Mouse (Mus musculus) thymus, postnatal 4 days (tissue): ENCODE measurements around the gene 0610010K14Rik.

ENCODE experiments used
- DNase-seq: peaks from one replicate; pipeline ENCODE4 v3.0.0; 2021

Gene 0610010K14Rik

DNA sequence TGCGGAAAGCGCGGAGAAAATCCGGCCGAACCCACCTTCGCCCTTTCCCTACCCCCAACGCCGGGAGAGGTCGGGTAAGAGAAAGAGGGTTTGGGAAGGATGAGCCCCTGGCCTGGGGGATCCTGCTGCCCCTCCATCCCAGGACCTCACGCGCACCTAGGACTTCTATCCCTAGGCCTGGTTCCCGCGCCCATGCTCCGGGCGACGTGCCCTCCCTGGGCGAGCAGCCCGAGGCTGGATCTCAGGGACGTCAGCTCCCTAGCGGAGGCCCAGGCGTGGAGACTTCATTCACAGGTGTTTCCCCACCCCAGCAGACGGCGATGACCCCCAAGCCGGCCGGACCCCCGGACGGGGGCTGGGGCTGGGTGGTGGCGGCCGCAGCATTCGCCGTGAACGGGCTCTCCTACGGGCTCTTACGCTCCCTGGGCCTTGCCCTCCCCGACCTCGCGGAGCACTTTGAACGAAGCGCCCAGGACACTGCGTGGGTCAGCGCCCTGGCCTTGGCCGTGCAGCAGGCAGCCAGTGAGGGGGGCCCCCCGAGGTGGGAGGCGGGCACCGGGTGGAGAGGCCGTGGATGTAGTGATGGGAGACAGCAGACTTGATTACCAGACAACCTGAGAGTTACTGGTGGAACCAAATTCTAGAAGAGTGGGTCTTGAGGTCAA, 23.4 kb downstream of the 0610010K14Rik start:
- no peak for DNase-seq

DNA sequence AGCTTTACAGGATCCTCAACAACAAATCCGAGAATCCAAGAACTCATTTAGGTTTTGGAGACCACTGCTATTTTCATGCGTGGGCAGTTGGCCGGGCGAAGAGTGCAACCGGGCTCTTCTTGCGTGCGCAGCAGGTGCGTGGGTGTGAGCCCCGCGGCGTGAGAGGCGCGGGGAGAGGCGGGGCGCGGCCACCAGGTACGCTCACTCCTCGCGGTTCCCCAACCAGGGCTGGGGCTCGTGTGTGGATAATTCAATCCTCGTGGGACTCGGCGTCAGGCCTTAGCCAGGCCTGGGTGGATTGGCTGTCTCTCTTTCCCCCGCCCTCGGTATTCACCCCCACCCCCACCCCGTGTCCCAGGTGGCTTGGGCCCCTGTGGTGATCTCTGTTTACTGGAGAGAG, 24.0 kb downstream of the 0610010K14Rik start:
- no peak for DNase-seq

DNA sequence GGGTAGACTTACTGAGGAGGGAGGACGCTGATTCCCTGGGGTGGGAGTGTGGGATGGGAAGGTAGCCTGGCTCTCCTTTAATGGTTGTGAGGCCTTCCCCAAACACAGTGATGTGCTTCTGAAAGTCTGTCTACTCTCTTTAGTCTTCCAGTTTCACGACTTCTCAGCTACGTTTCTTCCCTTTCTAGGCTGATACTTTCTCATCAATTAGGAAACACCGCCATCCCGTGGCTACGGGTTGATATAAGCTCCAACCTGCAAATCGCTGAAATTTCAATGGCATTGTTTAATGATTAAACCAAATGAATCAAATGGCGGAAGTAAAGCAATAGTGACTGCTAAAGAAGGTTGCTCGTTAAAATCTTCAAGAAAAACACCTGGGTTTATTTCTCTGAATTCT, 24.8 kb downstream of the 0610010K14Rik start:
- DNase-seq = peak; percentile 78

DNA sequence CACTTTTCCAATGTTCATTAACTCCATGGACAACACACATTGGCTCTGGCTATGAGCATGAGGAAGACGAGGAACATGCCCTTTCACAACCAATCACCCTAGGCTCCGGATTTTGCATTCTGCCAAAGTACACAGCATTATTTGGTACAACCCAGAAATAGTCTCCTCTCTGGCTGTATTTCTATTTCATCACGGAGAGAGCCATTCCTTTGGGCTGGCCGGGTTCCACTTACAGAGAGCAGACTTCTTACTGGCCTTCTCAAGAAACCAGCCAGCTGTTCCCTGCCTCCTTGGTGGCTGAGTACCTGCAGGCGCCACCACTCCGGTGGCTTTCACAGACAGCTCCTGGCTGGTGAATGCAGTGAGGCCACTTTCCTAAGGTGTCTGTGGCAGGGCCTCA, 25.3 kb downstream of the 0610010K14Rik start, which contains the start of gene Slc16a11:
Gene Slc16a11 (plus strand): TSS at position 330 of the 400 bp plus-strand sequence.
- DNase-seq = no peak

DNA sequence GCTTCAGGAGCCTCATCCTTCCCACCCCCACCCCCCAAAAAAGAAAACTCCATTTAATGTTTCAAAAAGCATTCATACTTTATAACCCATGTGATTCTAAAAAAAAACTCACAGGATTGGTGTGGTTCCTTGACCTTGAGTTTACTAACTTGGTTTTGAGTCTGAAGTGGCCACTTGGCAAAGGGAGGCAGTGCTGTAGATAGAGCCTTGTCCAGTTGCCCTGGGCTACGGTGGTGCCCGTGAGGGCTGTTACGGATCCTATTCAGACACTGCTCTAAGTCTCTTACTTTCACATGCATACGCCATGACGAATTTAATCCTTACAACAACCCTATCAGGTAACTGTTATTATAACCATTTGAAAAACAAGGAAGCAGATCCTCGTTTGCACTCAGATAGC, 25.7 kb downstream of the 0610010K14Rik start:
- no peak for DNase-seq

DNA sequence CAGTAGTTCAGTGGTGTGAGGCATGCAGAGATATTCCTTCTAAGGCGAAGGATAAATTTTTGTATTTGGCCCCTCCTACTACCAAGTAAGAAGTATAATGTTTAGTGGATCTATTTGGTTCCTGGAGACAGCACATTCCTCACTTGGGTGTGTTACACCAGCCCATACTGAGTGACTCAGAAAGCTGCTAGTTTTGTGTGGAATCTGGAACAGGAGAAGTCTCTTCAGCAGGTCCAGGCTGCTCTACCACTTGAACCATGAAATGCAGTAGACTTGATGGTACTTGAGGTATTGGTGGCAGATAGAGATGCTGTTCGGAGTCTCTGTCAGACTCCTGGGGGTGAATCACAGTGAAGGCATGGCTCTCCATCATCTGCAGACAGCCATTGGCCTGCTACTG, 27.0 kb downstream of the 0610010K14Rik start:
- no peak for DNase-seq

DNA sequence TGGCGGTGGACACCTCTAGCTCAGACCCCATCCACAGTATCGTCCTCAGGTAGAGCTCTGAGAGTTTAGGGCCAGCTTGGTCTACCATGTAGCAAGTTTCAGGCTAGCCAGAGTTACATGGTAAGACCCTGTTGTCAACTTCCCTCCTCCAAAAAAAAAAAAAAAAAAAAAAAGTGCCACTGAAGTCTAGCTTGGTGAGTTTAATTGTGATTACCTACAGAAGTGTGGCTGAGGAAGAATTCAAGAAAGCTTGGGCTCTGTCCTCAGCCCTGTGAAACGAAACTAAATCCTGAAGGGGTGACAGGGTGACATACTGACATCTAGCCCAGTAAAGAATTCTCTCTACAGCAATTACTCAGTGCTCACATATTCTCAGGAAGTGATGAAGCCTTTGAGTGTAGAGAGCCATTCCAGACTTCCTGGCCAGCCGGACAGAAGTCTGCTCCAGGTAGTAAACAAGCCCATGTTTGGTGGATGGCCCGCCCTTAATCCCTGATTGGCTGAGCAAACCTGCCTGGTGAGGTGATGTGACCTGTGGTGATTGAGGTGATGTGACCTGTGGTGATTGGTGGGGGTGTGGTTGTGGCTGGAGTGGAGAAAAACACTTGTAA, 28.8 kb downstream of the 0610010K14Rik start:
- DNase-seq = no peak

DNA sequence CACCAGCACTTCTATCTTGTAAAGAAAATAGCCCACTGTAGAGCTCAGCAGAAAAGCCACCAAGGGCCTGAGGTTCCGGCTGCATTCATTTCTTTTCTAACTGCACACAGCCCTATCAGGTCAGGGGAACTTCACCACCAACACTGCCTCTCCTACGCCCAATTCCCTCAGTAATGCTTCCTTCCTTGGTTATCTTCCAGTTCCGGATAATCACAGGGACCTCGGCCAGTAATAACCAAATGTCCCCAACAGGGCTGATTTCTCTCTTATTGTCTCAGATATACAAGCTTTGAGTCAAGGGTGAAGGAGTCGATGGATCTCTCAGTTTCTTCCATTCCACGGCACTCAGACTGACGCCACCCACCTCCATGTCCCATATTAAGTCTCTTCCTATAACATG, 30.4 kb downstream of the 0610010K14Rik start:
- DNase-seq = no peak

DNA sequence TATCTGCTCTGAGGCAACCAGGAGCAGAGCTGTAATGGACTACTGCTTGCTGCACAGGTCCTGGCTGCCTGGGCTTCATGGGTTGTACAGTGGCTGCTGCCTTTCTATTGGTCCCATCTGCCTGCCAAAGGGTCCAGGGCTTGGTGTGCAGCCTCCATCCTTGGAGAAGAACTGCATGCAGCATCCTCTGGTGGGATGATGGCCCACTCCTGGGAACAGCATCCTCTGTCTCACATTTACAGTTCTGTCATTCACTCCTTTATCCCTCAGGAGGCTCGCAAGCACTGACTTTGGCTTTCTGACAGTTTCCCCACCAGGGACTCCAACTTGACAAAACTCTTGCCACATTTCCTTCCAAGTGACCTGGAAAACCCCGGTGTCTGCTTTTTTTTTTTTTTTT, 30.9 kb downstream of the 0610010K14Rik start:
- DNase-seq = no peak

DNA sequence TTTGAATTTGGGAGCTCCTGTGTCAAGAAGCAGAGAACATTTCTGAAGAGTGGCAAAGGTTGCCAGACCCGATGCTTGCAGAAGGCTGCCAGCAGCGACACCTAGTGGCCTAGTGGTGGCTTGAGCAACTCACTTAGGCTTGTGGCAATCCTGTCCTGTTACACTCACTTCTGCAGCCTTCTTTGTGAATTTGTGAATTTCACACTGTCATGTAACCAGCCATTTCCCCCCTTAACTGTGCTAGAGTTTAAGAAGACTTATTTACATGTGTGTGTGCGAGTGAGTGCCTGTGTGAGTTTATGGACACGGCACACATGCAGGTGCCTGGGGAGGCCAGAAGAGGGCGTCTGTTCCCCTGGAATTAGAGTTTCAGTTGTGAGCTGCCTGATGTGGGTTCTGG, 36.0 kb downstream of the 0610010K14Rik start:
- DNase-seq = peak; percentile 93

DNA sequence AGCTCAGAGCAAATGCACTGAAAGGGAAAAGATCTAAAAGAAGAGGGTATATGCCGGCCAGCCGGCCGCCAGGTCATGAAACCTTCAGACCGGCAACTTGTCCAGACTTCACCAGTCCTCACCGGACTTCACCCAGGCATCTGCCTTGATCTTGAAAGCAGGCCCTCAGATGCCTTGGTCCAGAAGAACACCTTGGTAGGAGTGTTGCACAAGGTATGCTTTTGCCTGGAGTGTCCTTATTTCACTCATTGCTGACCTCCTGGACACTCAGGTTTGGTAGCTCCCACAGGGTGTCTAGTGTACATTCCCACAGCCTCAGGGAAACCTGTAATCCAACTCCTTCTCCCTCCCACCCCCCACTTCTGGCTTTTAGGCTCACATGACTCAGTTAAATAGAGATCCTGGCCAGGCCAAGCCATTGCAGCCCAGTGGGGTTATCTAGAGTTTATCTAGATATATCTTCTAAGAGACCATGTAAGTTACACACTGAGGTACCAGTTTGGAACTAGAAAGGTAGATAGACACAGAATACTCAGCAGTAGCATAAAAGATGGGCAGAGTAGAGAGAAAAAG, 37.6 kb downstream of the 0610010K14Rik start:
- DNase-seq = no peak

DNA sequence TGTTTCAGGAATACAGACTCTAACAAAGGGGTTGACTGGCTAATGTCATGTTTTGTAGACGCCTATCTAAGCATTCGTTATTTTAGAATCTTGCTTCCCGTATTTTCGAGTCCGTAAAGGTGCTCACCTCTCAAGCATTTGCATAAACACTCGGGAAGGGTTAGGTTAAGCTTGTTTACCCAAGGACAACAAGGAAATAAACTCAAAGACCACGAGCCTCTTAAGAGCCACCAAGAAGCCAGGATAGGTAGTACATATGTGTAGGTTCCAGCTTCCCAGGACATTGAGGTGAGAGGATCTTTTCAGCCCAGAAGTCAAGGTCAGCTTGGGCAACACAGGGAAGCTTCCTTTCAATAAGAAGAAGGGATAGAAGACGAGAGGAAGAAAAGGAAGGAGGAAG, 38.6 kb downstream of the 0610010K14Rik start:
- DNase-seq = no peak

DNA sequence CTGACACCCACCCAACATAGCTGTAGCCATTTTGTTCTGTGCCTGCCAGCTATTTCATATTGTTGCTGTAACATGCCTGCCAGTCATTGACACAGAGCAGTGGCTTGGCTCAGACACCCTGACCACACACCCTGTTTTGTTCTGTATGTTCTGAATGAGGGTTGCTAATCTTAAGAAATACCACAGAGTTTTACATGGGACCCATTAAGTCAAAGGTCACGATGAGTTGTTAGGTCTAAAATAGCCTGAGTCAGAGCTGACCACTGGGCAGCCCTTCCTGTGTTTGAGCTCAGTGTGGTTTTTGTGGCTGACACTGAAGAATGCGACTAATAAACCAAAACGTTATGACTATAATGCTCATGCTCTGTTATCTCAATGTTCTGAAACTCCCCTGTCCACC, 39.4 kb downstream of the 0610010K14Rik start:
- no peak for DNase-seq

DNA sequence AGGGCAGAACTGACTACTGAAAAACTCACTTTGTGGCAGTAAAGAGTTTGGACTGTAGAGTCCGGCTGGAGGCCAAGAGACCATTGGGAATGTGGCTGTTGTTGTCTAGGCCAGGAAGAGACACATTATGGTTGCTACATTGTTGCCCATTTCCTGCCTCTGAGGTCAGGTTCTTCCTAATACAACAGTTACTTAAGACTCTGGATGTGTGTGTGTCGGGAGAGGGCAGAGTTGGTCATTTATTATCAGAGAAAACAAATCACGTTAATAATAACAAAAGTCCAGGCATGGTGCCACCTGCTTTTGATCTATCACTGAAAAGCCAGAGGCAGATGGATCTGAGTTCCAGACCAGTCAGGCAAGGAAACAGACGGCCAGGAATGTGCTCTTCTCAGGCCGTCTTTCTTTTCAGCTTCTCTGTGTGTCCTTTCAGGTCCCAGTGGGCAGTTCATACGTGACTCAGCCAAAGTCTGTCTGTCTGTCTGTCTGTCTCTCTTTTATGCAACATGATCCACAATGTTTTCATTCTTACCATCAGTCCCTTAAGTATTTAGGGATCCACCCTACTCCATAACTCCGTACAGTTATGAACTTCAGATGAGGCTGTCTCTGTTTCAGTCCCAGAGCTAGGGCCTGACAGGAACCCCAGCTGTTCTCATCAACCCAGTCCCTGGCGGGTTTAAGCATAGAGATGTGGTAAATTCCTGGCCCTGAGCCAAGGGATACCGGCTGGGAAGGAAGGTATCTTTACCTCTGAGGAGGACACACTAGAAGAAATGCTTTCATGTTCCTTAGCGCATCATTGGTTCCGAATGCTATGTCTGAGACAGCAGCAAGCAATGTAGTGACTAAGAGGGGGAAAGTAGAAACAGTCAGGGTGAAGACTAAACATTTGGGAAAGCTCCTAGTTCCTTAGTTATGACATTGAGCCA, 44.1 kb downstream of the 0610010K14Rik start:
- DNase-seq = no peak

DNA sequence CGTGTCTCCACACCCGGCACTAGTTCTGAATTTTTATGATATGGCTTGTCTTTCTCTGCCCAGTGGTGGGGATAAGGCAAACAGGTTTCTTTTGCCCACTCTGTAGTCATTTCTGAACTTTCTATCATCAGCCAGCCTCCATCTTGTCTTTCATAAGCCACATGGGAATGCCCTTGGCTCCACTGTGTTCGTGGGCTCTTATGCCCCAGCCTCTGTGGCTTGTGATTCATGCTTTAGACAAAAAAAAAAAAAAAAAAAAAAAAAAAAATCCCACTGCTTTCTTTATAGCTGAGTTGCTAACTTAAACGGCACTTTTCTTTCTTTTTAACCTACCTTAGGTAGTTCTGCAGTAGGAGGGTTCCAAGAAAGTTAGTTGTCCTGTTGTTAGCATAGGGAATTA, 45.6 kb downstream of the 0610010K14Rik start:
- DNase-seq = no peak

DNA sequence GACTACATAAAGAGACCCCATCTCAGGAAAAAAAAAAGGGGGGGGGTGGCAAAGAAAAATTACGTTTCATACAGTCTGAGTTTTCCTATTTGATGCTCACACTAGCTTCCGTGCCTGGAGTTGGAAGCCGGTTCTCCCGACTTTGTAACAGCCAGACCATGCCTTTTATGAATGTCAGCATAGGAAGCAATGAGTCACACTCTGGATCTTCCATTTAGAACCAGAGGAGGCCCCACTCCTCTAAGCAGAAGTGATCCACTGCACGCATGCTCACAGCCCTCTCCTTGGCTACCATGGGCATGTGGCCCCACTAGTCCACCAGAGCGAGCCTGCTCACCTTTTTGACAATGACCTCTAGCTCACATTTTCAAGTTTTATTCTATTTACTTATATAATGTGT, 46.5 kb downstream of the 0610010K14Rik start:
- no peak for DNase-seq

DNA sequence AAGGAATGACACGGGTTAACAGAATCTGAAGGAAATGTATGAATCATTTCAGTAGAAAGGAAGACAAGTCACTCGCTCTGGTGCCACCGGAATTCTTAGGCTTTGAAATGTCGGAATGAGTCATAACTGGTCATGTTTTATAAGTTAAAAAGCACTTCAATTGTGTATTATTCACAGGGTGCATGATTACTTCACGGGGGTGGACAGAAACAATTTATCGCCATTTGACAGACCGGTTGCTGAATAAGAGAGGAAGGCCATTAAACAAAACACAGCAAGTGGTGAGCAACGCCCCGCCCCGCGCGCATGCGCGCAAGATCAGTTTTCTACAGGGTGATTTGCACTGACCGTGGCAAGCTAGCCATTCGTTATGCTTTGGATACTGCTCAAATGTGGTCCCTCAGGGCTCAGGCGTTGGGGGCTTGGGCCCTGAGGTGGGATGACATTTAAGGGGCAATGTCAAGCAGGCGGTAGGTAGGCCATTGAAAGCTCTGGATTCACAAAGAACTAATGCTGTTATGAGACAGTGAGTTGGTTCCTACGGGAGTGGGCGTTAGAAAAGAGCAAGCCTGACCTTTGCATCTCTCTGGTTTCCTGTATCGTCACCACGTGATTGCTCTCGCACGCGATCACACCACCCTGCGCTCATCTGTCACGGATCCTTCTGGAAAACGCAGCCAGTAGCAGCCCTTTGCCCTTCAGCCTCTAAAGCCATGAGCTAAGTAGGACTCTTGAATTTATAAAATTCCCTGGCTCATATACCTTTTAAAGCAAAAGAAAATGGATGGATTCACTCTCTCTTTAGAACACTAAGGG, 48.2 kb downstream of the 0610010K14Rik start:
- DNase-seq = no peak
